Mouse (Mus musculus): ENCODE measurements around the gene Klf15.

- TF ChIP-seq CTCF (IDR thresholded peaks at IDR 0.05; ENCODE audit: control insufficient read depth, insufficient read depth, low read length) = peak; percentile 44; the same call in 1 of the 2 replicates
- no peak for TF ChIP-seq POLR2A (IDR thresholded peaks at IDR 0.05; ENCODE audit: borderline replicate concordance, control insufficient read depth, low read depth, low read length)
These were observed 12.2 kb upstream of the Klf15 start for GRCm38 (mm10) chr6:90450179-90450578.
